In genomic region chr11:5422252-5422636, GRCm38 (mm10) we compare ENCODE assay signal across 14 mouse cellular contexts. TPM values are rescaled to one million over a fixed set of nuclear protein-coding genes. Genes with fewer than 3 reads are reported as not detected.
DNase-seq lines count a peak whose midpoint lies in the region; ATAC-seq and TF ChIP-seq lines count a peak whose summit lies in the region.
"Had no signal": no experiment of that assay in that cellular context is flagged by ENCODE, and none has a peak within 500 bp of the region (broad histone marks: within the 10 kb centered on the region; RNA-seq: fewer than 3 reads in every experiment).

No protein-coding gene starts in this region.

- no peak overlapping the region for H3K9ac ChIP-seq in heart, embryonic 13.5 days
- H3K9ac ChIP-seq in kidney, embryonic 15.5 days, result no peak overlapping the region
- H3K9ac ChIP-seq in lung, embryonic 14.5 days, result no peak overlapping the region
- H3K9ac ChIP-seq: limb, embryonic 12.5 days; liver, embryonic 15.5 days; midbrain, embryonic 12.5 days had no signal

- peaks cover 66% of the 10 kb centered on the region for H3K4me1 ChIP-seq in heart, embryonic 13.5 days
- H3K4me1 ChIP-seq in kidney, embryonic 15.5 days, result peaks cover 47% of the 10 kb centered on the region
- H3K4me1 ChIP-seq in lung, embryonic 14.5 days (ENCODE audit: insufficient read depth), result peaks cover 46% of the 10 kb centered on the region

- H3K27ac ChIP-seq in heart, embryonic 13.5 days (replicated peaks), result peak overlapping the region; percentile 69; the same call in 1 of the 2 replicates
- H3K27ac ChIP-seq in kidney, embryonic 15.5 days, result peak overlapping the region; percentile 28; the same call in 1 of the 2 replicates
- peak overlapping the region; percentile 60 for H3K27ac ChIP-seq in lung, embryonic 14.5 days (ENCODE audit: low read depth)
- H3K27ac ChIP-seq: hindbrain, embryonic 10.5 days; liver, embryonic 15.5 days; midbrain, embryonic 12.5 days had no signal

- H3K27me3 ChIP-seq in heart, embryonic 13.5 days (replicated peaks), result no peaks in the 10 kb centered on the region
- H3K27me3 ChIP-seq in kidney, embryonic 15.5 days, result no peaks in the 10 kb centered on the region
- H3K27me3 ChIP-seq in lung, embryonic 14.5 days (ENCODE audit: insufficient read depth, low read length), result no peaks in the 10 kb centered on the region
- H3K27me3 ChIP-seq: limb, embryonic 12.5 days; liver, embryonic 15.5 days; midbrain, embryonic 12.5 days had no signal

- no peaks in the 10 kb centered on the region for H3K36me3 ChIP-seq in heart, embryonic 13.5 days
- no peaks in the 10 kb centered on the region for H3K36me3 ChIP-seq in kidney, embryonic 15.5 days
- H3K36me3 ChIP-seq in lung, embryonic 14.5 days (ENCODE audit: insufficient read depth), result no peaks in the 10 kb centered on the region
- H3K36me3 ChIP-seq: hindbrain, embryonic 10.5 days; limb, embryonic 12.5 days; liver, embryonic 15.5 days; midbrain, embryonic 12.5 days had no signal

- intact Hi-C loops in heart, postnatal 25 days (cut with DNase I), result no loop called here

- no peak overlapping the region for H3K4me2 ChIP-seq in heart, embryonic 13.5 days
- no peak overlapping the region for H3K4me2 ChIP-seq in kidney, embryonic 15.5 days
- H3K4me2 ChIP-seq in lung, embryonic 14.5 days, result no peak overlapping the region
- H3K4me2 ChIP-seq: limb, embryonic 12.5 days; liver, embryonic 15.5 days; midbrain, embryonic 12.5 days had no signal

- 23% methylated on average over 1 of the region's 1 CpGs for WGBS in heart, embryonic 13.5 days
- WGBS in kidney, embryonic 15.5 days, result 48% methylated on average over 1 of the region's 1 CpGs
- WGBS in lung, embryonic 14.5 days, result 9% methylated on average over 1 of the region's 1 CpGs

- no peak for TF ChIP-seq CTCF in lung, embryonic 14.5 days (IDR thresholded peaks at IDR 0.05; ENCODE audit: low read depth)

- no peak for ATAC-seq in heart, embryonic 13.5 days (ENCODE audit: extremely low read depth, insufficient number of reproducible peaks, low FRiP score, low TSS enrichment)
- ATAC-seq in kidney, embryonic 15.5 days (replicated peaks; ENCODE audit: low FRiP score), result no peak
- ATAC-seq in lung, embryonic 14.5 days (ENCODE audit: insufficient read depth), result peak; percentile 44

- H3K9me3 ChIP-seq in heart, embryonic 13.5 days, result no peaks in the 10 kb centered on the region
- no peaks in the 10 kb centered on the region for H3K9me3 ChIP-seq in kidney, embryonic 15.5 days (replicated peaks)
- no peaks in the 10 kb centered on the region for H3K9me3 ChIP-seq in lung, embryonic 14.5 days (ENCODE audit: low read depth, low read length)
- H3K9me3 ChIP-seq: hindbrain, embryonic 10.5 days; limb, embryonic 12.5 days; liver, embryonic 15.5 days; midbrain, embryonic 12.5 days had no signal

- no peak overlapping the region for H3K4me3 ChIP-seq in heart, embryonic 13.5 days
- no peak overlapping the region for H3K4me3 ChIP-seq in kidney, embryonic 15.5 days (replicated peaks)
- H3K4me3 ChIP-seq in lung, embryonic 14.5 days (ENCODE audit: low read depth, low read length), result no peak overlapping the region
- H3K4me3 ChIP-seq: hindbrain, embryonic 10.5 days; limb, embryonic 12.5 days; liver, embryonic 15.5 days; midbrain, embryonic 12.5 days had no signal

- DNase-seq in heart, postnatal 25 days (ENCODE audit: low spot score), result no peak
- no peak for DNase-seq in kidney, adult 18-20 months
- DNase-seq in lung, embryonic 14.5 days, result no peak
- no peak for DNase-seq in lung, postnatal 10 days
- DNase-seq in retina, postnatal 1 day, result no peak
- DNase-seq: gastrocnemius, postnatal 10 days; right cerebral cortex, postnatal 4 days; thymus, postnatal 14 days had no signal

RNA-seq across cellular contexts. Expression of gene Znrf3, which starts 22.4 kb away (rescaled TPM):
- 7.6 and 8.6 TPM in 2 replicates for polyA plus RNA-seq in heart, embryonic 13.5 days (2015; fragmentation: Nextera tagmentation; extraction: Ambion mirVana)
- 1 to 10 TPM; 9.4 to 9.7 TPM for total RNA-seq in heart, postnatal 25 days (2021)
- polyA plus RNA-seq in kidney, embryonic 15.5 days (2015; fragmentation: Nextera tagmentation; extraction: Ambion mirVana), result 17.5 and 18.2 TPM in 2 replicates
- 16.8 and 18.0 TPM in 2 replicates for polyA plus RNA-seq in lung, embryonic 14.5 days (2014; fragmentation: Nextera tagmentation; extraction: Ambion mirVana)
